Mouse (Mus musculus) spleen, postnatal 14 days (tissue): Measurements from ENCODE around the gene Gas7.
A peak's percentile ranks its signal among the peaks of the same experiment; 100 is the strongest.

Source experiments
- DNase-seq, 2 experiments: peaks; one replicate each; pipeline ENCODE4 v3.0.0; 2021 to 2022; ENCODE audit warnings: low spot score in 2 of 2

The Gas7 gene

DNA sequence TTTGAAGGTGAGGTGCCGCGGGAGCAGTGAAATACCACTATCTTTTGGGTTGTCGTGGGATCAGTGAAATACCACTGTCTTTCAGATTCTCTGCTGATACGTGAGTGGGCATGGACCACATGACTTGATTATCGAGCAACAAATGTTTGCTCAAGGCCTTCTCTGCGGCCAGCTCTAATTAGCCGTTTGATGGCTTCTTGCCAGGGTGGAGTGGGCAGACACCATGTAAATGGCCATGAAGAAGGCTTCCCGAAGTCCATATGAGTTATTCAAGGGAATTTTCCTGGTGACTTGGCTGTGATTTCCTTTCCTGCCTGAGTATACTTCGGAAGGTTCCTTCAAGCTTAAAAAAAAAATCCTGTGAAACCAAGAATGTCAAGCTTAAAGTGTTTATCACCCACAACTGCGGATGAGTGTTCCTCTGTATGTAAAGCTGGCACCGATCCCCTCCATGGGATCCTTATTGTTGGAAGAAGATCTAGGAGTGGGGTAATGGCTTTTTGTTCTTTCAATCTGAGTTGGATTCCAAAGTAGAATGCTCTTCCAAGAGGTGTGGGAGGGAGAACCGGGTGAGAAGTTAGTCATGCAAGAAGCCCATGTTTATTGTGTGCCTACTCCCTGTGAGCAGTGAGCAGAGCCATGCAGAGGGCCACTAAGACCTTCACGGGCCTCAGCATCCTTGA, 161.5 kb downstream of the Gas7 start:
- DNase-seq = no peak

DNA sequence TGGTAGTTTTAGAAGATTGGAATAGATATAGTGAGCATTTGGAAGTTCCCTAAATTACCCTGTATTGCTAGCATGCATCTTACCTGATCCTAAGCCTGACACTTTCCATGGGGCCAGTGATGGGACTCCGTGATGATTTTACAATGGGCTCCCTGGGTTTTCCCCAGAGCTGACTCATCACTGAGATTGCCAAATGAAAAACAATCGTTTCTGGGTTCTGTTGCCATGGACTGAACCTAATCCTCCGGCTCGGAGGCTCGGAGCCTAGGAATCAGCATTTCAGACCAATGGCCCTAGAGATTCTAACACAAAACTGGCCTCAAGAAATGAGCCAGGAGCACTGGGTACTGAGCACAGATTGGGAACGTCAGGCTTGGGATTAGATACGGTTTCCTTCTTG, 167.1 kb downstream of the Gas7 start:
- no peak for DNase-seq

DNA sequence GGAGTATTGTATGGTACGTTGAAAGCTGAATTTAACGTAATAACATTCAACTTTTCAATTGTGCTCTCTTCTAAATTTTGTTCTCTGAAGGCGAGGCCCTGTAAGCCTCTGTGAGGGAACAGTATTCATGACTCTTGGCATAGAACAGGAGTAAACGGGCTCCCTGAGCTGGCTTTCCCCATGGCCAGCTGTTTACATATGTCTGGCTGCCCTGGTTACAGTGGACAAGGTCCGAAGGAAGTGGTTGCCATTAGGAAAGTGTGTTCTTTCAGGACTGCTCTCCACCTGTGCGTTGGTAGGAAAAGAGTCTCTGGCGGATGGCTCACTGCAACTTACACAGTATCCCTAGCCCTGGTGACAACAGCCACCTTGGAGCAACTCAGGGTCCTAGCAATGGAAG, 171.9 kb downstream of the Gas7 start:
- DNase-seq = no peak

DNA sequence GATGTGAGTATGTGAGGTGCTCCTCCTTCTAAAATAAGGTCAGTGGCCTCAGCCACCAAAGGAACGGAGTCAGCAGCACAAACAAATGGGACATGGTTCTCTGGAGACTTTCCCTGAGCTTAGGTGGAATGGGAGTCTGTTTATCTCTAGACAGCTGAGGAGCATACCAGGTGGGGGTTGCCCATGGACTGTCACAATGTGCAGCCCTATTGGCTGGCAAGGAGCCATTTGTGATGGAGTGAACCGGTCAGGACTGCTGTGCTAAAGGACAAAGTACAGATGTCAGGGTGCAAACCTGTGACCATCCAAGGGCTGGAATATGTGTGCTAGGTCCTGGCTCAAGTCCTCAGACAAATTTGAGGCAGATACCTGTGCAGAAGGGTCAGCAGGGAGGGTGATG, 173.3 kb downstream of the Gas7 start:
- DNase-seq = no peak

DNA sequence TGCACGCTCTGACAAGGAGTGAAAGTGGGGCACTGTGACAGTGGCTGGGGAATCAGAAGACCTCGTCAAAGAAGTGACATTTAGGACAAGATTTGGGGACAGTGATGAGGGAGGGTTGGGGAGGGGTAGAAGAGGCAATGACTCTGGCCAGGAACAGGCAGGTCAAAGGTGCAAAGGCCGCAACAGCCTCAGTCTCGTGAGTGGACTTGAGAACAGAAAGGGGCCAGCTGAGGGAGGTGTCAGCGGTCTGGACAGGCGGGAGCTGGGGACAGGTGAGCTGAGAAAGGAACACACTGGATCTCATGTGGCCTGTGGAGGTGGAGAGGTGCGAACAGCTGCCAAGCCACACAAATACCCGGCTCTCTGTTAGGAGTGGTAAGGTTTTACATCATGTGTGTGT, 177.7 kb downstream of the Gas7 start:
- no peak for DNase-seq

DNA sequence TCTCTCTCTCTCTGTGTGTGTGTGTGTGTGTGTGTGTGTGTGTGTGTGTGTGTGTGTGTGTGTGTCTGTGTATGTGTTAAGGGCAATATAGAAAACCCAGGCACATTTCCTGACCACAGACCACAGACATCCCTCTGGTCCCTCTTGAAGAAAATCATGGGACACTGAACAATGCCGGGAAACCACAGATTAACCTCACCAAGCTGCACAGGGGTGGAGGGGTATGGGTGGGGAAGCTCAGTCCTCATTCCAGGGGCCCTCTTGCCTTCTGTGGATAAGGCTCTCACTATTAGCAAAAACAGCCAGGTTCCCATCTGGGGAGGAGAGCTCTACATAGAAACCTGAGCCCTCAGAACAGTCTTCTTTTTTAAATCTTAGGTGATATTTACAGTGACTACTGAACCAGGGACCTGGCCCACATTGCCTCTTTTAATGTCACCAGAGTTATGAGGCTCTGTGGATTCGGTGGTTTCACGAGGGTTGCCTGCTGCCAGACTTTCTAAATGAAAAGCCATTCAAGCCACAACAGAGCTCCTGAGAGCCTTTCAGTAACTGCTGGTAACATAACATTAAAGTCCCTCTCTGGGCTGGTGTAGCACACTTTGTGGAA, 178.5 kb downstream of the Gas7 start:
- DNase-seq = no peak

DNA sequence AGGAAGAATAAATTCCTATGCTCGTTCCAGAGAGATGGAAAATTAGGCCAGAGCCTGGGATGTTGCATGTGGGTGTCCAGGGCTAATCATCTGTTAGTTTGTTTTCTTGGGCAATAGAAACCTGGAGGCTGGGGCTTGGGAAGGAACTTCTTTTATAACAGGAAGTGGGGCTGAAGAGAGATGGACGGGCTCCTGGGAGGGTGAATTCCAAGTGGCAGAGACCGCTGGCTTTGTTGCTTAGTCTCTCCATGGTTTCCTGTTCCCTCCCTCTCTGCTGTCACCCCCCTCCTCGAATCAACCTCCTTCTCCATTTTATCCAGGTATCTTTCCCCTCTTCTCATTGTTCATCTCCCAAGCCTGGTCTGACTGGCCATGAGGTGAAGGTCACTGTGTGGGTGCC, 181.0 kb downstream of the Gas7 start:
- DNase-seq = no peak

DNA sequence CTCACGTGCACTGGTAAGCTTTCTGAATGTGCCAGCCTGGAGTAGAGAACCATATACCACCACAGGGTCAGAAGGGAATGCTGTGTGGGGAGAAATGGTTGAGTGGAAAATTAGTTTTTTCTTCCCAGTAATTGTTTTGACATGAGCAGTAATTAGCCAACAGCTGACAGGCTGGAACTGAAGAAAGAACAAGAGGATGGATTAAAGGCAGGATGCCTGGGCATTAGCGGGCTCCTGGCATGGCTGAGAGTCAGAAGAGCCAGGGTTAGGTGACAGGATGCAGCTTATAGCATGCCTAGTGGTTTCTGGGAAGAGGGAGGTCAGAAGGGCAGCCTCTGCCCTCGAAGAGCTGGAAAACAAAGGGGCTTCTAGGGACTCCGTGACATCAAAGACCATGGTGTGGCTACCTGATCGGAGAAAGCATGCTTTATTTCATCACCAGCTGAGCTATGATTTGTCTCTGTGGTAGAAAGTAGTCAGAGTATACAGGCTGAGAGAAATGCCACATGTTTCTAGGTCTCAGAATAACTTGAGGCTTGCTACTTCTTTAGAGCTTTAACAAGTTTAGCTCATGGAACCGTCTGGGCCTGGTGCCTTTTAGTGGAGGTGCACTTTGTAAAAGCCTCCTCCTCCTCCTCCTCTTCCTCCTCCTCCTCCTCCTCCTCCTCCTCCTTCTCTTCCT, 181.8 kb downstream of the Gas7 start:
- DNase-seq = no peak

DNA sequence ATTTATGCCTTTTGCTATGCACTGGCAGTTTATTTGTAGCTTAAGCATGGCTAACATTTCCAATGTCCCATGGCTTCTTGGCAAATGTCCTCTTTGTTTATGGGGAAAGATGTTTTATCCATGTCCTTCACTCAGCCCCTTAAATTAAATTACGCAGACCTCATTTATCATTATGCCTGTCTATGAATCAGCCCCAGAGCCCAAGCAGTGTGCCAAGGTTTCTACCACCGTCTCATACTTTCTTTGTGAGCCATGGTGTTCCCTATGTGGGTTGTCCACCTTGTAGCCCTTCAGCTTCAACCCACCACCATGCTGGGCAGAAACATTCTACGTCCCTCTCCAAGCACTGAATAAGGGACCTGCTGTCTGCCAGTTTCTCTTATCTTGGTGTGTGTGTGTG, 183.2 kb downstream of the Gas7 start:
- no peak for DNase-seq

DNA sequence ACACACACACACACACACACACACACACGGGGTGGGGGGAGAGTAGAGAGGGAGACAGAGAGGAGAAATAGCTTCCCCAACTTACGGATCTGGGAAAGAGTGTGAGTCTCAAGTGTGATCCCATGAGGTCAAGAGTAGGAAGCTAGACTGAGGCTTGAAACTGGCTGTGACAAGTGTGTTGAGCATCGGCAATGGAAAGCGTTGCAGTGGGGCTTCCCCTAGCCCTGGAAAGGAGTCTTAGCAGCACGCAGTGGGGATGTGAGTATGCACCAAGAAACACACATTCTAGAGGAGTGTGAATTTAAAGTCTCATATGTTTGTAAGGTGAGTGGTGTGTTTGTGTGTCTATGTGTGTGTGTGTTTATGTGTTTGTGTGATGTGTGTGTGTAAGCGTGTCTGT, 185.1 kb downstream of the Gas7 start:
- DNase-seq = no peak

DNA sequence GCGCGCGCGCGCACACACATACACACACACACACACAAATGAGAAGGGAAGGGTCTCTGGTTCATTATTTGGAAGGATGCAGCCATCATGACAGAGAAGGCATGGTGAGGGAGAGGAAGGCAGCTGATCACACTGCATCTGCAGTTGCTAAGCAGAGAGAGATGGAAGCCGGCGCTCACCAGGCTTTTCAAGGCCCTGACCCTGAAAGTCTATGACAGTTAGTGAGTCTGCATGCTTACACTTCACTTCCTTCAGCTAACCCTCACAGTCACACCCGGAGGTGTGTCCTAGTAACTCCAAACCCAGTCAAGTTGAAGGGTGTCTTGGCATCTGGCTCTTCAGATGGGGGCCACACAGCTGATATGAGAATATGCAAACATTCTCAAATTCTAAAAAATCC, 187.2 kb downstream of the Gas7 start:
- no peak for DNase-seq

DNA sequence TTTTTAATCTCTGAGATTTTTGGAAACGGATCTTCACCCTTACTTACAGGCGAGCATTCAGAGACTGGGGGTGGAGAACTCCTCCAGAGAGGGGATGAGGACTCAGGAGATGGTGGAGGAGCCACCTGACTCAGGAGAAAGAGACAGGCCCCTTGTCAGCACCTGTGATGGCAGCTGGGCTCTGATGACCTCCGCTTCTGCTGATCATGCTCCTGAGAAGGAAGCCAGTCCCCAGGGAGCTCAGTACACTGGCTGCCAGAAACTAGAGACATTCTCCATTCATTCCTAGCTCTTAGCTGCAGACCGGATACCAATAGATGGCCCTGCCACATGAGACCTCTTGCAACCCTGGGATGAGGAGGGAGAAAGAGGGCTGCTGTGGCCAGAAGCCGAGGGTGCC, 187.6 kb downstream of the Gas7 start:
- DNase-seq = no peak

DNA sequence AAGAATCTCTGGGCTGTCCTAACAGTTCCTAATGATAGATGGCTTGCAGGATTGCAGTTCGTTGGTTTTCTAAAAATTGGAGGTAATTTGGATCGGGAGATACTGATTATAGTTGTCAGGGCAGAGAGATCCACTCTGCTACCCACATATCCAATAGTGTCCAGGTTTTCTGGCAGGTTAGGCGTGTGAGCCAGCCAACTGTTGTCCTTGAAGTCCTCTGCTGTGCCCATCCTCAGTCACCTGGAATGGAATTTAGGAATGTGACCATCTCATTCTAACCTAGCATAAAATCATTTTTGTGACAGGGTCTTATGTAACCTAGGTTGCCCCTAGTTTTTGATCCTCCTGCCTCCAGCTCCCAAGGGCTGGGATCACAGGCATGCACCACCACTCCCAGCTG, 188.2 kb downstream of the Gas7 start:
- DNase-seq = no peak

DNA sequence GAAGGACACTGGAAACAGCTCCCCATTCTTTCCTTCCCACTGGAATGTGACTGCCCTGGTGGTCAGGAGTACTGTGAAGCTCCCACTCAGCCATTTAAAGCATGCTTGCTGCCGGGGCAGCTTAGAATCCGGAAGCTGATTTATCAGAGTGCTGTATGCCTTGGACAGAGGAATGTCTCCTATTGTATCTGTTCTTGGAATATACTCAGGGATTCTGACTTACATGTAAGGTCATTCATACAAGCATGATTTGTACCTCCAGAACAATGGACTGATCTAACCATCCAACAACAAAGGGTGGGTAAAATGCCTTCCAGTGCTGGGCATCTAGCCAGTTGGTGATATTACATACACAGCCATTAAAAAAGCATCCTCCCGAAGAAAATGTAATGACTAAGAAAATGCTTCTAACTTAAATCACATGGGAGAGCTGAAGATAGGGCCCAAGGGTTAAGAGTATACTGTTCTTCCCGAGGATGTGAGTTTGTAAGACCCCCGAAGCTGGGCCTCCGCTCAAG, 189.5 kb downstream of the Gas7 start:
- no peak for DNase-seq

DNA sequence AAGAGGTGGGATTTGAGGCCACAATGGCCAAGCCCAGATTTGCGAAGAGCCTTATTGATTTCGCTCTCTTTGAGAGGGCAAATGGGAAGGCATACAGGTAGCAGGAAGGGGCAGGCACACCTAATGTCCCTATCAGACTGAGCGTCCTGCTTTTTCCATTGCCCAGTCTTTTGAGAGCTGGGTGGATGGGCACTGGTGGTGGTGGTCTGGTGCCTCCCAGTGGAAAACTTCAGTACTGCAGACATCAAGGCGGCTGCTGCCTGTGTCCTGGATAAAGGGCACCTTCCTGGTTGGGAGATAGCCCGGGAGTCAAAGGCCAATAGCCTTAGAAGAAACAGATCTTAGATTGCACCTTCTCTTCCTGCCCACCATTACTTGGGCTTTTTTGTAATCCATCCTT, 192.5 kb downstream of the Gas7 start:
- peak; percentile 15 to 40 for DNase-seq

DNA sequence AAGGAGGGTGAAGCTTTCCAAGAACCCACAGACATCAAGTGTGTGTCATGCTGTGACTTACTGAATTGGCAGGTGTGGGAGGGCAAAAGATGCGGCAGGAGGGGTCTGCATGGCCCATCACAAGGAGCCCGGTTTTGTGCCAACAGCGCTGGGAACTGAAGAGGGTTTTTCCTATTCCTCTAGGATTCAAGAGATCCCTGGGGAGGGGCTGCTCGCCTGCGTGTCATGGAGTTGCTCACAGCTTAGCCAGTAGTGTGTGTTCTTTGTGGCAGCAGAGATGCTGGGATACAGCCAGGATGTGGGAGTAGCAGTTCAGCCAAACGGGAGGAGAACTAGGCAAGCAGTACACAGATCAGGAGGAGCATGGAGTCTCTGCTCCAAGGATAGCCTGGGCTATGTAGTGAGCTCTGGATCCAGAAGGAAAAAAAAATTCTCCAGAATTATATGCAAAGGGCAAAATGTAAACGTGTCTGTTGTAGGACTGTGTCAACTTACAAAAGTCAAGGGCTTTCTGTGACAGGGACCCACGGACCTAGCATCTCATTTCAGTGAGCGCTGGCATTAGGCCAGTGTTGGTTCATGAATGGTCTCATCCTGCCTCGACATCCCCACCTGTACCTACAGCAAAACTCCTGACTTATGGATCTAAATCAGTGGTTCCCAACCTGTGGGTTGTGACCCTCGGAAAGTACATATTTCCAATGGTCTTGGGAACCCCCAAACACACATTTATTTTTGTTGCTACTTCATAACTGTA, 193.6 kb downstream of the Gas7 start:
- no peak for DNase-seq

DNA sequence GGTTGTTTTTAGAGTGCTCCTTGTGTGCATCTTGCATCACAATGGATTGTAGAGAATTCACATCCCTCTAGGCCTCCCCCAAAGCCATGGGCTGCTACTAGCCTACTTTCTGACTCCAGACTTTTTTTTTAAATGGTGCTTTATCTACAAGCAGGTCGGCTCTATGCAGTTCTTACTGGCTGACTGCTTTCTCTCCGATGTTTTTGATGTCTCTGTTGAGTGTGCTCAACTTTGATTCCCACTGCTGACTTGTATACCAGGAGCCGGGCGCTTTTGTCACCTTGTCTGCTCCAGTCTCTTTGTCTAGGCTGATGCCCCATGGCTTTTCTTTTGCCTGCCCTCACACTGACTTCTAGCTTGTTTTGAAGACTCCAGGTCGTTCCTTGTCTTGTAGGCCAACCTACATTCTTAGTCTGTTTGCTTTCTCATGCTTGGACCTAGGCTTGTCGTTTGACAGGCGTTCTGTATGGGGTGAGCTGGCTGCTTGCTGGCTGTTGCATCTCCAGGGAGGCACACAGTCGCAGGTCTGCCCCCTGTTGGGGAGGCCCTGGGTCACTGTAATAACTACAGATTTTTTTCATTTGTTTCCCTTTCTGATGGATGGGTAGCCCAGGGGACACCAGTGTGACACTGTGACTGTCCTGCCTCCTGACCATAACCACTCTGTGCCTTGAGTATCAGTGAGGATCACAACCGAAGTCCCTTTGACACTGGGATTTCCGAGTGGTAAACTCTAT, 194.9 kb downstream of the Gas7 start:
- DNase-seq = no peak

DNA sequence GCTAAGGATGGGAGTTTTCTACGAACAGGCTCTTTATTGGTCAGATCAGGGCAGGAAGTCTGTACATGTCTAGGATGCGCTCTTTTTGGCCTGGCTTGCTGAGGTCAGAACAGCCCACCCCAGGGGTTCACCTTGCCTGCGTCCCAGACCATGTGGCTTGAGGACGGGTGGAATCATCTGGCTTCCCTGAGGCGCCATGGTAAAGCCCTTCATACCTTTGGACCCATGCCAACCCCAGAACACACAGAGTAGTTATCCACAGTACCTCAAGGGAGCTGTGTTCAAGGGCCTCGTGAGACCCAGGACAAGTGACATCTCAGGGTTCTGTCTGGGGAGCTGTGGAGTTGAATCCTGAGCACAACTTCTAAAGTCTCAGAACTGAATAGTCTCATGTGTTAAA, 196.5 kb downstream of the Gas7 start:
- no peak for DNase-seq

DNA sequence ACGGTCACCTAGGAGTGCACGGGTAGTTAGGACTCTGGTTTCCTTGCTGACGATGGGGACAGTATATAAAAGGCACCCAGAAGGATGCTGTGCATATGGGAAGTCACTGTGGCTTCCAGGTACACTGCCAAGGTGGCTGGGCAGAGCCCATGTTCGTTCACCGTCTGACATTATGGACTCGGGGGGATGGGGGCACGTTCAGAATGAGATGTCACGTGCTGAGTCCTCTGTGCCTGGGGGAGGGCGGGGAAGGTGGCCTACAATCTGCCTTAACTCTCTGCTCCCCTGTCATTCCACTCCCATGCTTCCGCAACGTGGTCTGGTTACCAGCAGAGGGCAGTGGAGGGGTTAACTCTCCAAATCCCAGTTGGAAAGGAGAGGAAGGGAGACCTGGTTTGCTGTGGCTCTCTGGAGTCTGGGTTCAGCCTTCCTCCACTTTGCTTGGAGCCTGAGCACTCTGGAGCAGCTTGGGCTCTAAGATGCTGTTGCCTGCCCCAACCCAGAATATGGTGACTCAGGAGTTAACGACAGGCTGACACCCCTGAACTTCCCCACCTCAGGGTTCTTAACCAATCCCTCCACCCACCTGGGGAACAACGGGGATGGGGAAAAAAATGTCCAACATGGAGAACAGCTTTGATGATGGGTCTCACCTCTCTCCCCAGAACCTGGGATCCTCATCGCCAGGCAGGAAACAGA, 197.1 kb downstream of the Gas7 start:
- DNase-seq = no peak

DNA sequence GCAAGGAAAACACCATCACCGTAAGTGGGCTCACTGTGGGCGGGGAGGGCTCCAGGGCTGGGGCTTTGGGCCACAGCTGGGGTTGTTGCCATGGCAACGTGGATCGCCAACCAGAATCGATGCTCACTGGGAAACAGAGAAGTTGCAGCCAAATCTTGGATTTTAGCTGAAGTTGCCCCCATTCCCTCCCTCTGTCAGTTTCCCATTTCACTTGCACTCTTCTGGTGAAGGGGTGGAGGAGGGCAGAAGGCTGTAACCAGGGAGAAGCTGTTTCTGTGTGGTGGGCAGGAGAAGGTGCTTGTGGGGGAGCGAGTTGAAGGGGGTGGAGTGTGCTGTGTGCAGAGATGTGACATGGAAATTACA, 197.6 kb downstream of the Gas7 start:
- DNase-seq = no peak

DNA sequence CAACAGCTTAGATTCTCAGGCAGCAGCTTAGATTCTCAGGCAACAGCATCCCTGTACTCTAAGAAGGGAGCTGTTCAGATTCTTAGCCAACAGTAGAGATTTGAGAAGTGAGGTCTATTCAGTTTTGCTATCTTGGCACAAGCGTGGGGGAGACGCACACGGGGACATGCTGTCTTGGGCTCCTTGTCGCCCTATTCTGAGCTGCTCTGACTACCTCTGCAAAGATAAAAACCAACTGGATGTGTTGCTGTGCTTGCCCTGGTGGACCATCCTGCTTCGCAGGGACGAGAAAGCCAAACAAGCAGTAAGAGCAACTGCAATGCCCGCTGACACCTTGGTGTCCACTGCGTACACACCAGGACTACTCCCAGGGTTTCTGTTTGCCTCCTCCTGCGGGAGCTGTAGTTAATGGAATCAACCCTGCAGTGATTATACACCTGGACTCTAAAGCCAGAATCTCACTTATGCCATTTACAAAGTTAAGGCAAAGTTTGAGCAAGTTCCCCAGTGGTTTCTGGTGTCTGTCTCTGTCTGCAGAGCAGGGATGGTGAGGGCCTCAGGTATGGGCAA, 198.4 kb downstream of the Gas7 start:
- no peak for DNase-seq
